Mouse (Mus musculus) ES-Bruce4 (cell line): ENCODE measurements at regions not wholly inside any gene's neighbourhood (a gene's known extent, or its start where the extent isn't known, plus 50 kb on each side); places are given as distances from the start of the nearest gene placed in this dataset.

Experiments used
- CTCF ChIP-seq: IDR thresholded peaks from one replicate; pipeline ENCODE4 v1.8.1; 2011; ENCODE audit warnings: low read depth, low read length
- POLR2A ChIP-seq: IDR thresholded peaks from one replicate; pipeline ENCODE4 v1.8.1; 2011; ENCODE audit warnings: low read length; ENCODE audit not compliant: insufficient read depth

- TF ChIP-seq CTCF (no peak), POLR2A (no peak)
Measured at GRCm38 (mm10) chr17:31736716-31737115, 59.1 kb downstream of the Cryaa start.
